Mouse (Mus musculus) cortical plate, adult 2 months (tissue): Measurements from ENCODE around the gene Suclg2.

Experiments used
- CTCF ChIP-seq: fragments of 200-500 bp; IDR thresholded peaks from 2 replicates; pipeline ENCODE4 v1.5.1; 2011; ENCODE audit warnings: mild to moderate bottlenecking, control low read depth, low read length; ENCODE audit not compliant: insufficient read depth; ENCODE audit errors: extremely low read depth
- POLR2A ChIP-seq: fragments of 200-500 bp; IDR thresholded peaks from 2 replicates; pipeline ENCODE4 v1.6.1; 2011; ENCODE audit warnings: mild to moderate bottlenecking, low read length, control low read depth; ENCODE audit not compliant: insufficient read depth; ENCODE audit errors: extremely low read depth

DNA sequence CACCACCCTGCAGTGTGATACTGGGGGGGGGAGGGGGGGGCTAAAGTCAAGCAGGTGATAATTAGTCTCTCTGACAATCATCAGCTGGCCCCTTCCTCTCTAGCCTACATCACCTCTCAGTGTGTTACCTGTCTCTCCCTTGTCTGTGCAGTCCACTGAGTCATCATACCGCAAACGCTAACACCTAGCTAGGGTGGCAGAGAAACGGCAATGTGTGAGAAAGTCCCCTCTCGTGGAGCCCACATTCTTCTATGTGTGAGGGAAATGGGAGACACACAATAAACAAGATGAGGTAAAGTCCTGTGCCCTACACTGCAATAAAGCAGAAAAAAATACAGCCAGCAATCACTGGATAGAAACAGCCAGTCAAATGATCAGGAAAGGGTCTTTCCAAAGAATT lies 6.5 kb downstream of the Suclg2 start:
- TF ChIP-seq CTCF (no peak), POLR2A (no peak)
